Mouse (Mus musculus): ENCODE measurements around the gene Gadd45g. TPM values are rescaled to one million over a fixed set of nuclear protein-coding genes. Genes with fewer than 3 reads are reported as not detected.

Gene Gadd45g
- polyA plus RNA-seq, 1 experiment from 2014 or later: 132 TPM

- peaks cover 9% of the 10 kb centered on the region for H3K4me1 ChIP-seq (ENCODE audit: control insufficient read depth, insufficient read depth, low read length)
- DNase-seq (ENCODE audit: low spot score): peak; percentile 80
- H3K36me3 ChIP-seq (ENCODE audit: control insufficient read depth, insufficient read depth, low read length): no peaks in the 10 kb centered on the region
- no peaks in the 10 kb centered on the region for H3K27me3 ChIP-seq (replicated peaks; ENCODE audit: control insufficient read depth, insufficient read depth, low read length)
- no peak overlapping the region for H3K4me2 ChIP-seq (ENCODE audit: low read length)
- 59% methylated on average over 10 of the region's 10 CpGs for WGBS
- no peak overlapping the region for H3K4me3 ChIP-seq (ENCODE audit: low read depth, low read length)
- H3K27ac ChIP-seq (ENCODE audit: low read depth, low read length): peak overlapping the region; percentile 49; the same call in 1 of the 2 replicates
- H3K9ac ChIP-seq (ENCODE audit: low read length): no peak overlapping the region
- no peaks in the 10 kb centered on the region for H3K9me3 ChIP-seq (replicated peaks; ENCODE audit: control insufficient read depth, low read length)
- ATAC-seq: peak; percentile 37; the same call in 1 of the 2 replicates
Measured at GRCm38 (mm10) chr13:51813621-51814615, 32.6 kb upstream of the Gadd45g start.

- ATAC-seq (no peak), DNase-seq (ENCODE audit: low spot score) (no peak)
- H3K27ac ChIP-seq (ENCODE audit: low read depth, low read length): no peak overlapping the region
- H3K4me1 ChIP-seq (ENCODE audit: control insufficient read depth, insufficient read depth, low read length): peaks cover 9% of the 10 kb centered on the region
- no peaks in the 10 kb centered on the region for H3K27me3 ChIP-seq (replicated peaks; ENCODE audit: control insufficient read depth, insufficient read depth, low read length)
- H3K9me3 ChIP-seq (replicated peaks; ENCODE audit: control insufficient read depth, low read length): no peaks in the 10 kb centered on the region
- no peaks in the 10 kb centered on the region for H3K36me3 ChIP-seq (ENCODE audit: control insufficient read depth, insufficient read depth, low read length)
- no peak overlapping the region for H3K4me2 ChIP-seq (ENCODE audit: low read length)
- no peak overlapping the region for H3K9ac ChIP-seq (ENCODE audit: low read length)
- H3K4me3 ChIP-seq (ENCODE audit: low read depth, low read length): no peak overlapping the region
- WGBS: 98% methylated on average over 6 of the region's 6 CpGs
Measured at GRCm38 (mm10) chr13:51814646-51815045, 31.8 kb upstream of the Gadd45g start.

- ATAC-seq (peak; percentile 4; the same call in 1 of the 2 replicates), DNase-seq (ENCODE audit: low spot score) (no peak)
- Histone ChIP-seq H3K4me2 (ENCODE audit: low read length) (no peak overlapping the region), H3K27ac (ENCODE audit: low read depth, low read length) (peak overlapping the region; percentile 74), H3K4me3 (ENCODE audit: low read depth, low read length) (no peak overlapping the region), H3K4me1 (ENCODE audit: control insufficient read depth, insufficient read depth, low read length) (peaks cover 9% of the 10 kb centered on the region), H3K36me3 (ENCODE audit: control insufficient read depth, insufficient read depth, low read length) (no peaks in the 10 kb centered on the region), H3K9me3 (replicated peaks; ENCODE audit: control insufficient read depth, low read length) (no peaks in the 10 kb centered on the region), H3K9ac (ENCODE audit: low read length) (no peak overlapping the region), H3K27me3 (replicated peaks; ENCODE audit: control insufficient read depth, insufficient read depth, low read length) (no peaks in the 10 kb centered on the region)
- WGBS: 84% methylated on average over 9 of the region's 9 CpGs
Measured at GRCm38 (mm10) chr13:51815865-51816504, 30.5 kb upstream of the Gadd45g start.

GRCm38 (mm10) chr13:51816559-51817041 lies 29.9 kb upstream of the Gadd45g start:
- no peak overlapping the region for H3K4me3 ChIP-seq (ENCODE audit: low read depth, low read length)
- no peaks in the 10 kb centered on the region for H3K9me3 ChIP-seq (replicated peaks; ENCODE audit: control insufficient read depth, low read length)
- peak overlapping the region; percentile 74 for H3K27ac ChIP-seq (ENCODE audit: low read depth, low read length)
- peaks cover 9% of the 10 kb centered on the region for H3K4me1 ChIP-seq (ENCODE audit: control insufficient read depth, insufficient read depth, low read length)
- no peak overlapping the region for H3K4me2 ChIP-seq (ENCODE audit: low read length)
- H3K27me3 ChIP-seq (replicated peaks; ENCODE audit: control insufficient read depth, insufficient read depth, low read length): no peaks in the 10 kb centered on the region
- WGBS: 57% methylated on average over 5 of the region's 5 CpGs
- H3K36me3 ChIP-seq (ENCODE audit: control insufficient read depth, insufficient read depth, low read length): no peaks in the 10 kb centered on the region
- no peak overlapping the region for H3K9ac ChIP-seq (ENCODE audit: low read length)
- ATAC-seq: peak; percentile 84
- DNase-seq (ENCODE audit: low spot score): peak; percentile 87

- Histone ChIP-seq H3K27me3 (replicated peaks; ENCODE audit: control insufficient read depth, insufficient read depth, low read length) (no peaks in the 10 kb centered on the region), H3K27ac (ENCODE audit: low read depth, low read length) (no peak overlapping the region), H3K4me3 (ENCODE audit: low read depth, low read length) (no peak overlapping the region), H3K36me3 (ENCODE audit: control insufficient read depth, insufficient read depth, low read length) (no peaks in the 10 kb centered on the region), H3K9ac (ENCODE audit: low read length) (no peak overlapping the region), H3K4me1 (ENCODE audit: control insufficient read depth, insufficient read depth, low read length) (peaks cover 8% of the 10 kb centered on the region), H3K4me2 (ENCODE audit: low read length) (no peak overlapping the region), H3K9me3 (replicated peaks; ENCODE audit: control insufficient read depth, low read length) (no peaks in the 10 kb centered on the region)
- no peak for ATAC-seq
- DNase-seq (ENCODE audit: low spot score): no peak
- 88% methylated on average over 6 of the region's 6 CpGs for WGBS
Measured at GRCm38 (mm10) chr13:51818170-51818943, 28.1 kb upstream of the Gadd45g start.

- Histone ChIP-seq H3K4me2 (ENCODE audit: low read length) (no peak overlapping the region), H3K9ac (ENCODE audit: low read length) (no peak overlapping the region), H3K4me1 (ENCODE audit: control insufficient read depth, insufficient read depth, low read length) (peaks cover 2% of the 10 kb centered on the region; the same call in 1 of the 2 replicates), H3K27ac (ENCODE audit: low read depth, low read length) (no peak overlapping the region), H3K4me3 (ENCODE audit: low read depth, low read length) (no peak overlapping the region), H3K36me3 (ENCODE audit: control insufficient read depth, insufficient read depth, low read length) (no peaks in the 10 kb centered on the region), H3K9me3 (replicated peaks; ENCODE audit: control insufficient read depth, low read length) (no peaks in the 10 kb centered on the region), H3K27me3 (replicated peaks; ENCODE audit: control insufficient read depth, insufficient read depth, low read length) (no peaks in the 10 kb centered on the region)
- DNase-seq (ENCODE audit: low spot score): no peak
- 77% methylated on average over 3 of the region's 3 CpGs for WGBS
- ATAC-seq: no peak
Measured at GRCm38 (mm10) chr13:51818944-51819326, 27.5 kb upstream of the Gadd45g start.

- Histone ChIP-seq H3K4me3 (ENCODE audit: low read depth, low read length) (no peak overlapping the region), H3K9ac (ENCODE audit: low read length) (no peak overlapping the region), H3K4me2 (ENCODE audit: low read length) (no peak overlapping the region), H3K27ac (ENCODE audit: low read depth, low read length) (no peak overlapping the region), H3K27me3 (replicated peaks; ENCODE audit: control insufficient read depth, insufficient read depth, low read length) (no peaks in the 10 kb centered on the region), H3K9me3 (replicated peaks; ENCODE audit: control insufficient read depth, low read length) (no peaks in the 10 kb centered on the region), H3K36me3 (ENCODE audit: control insufficient read depth, insufficient read depth, low read length) (no peaks in the 10 kb centered on the region), H3K4me1 (ENCODE audit: control insufficient read depth, insufficient read depth, low read length) (no peaks in the 10 kb centered on the region; the same call in 1 of the 2 replicates)
- no peak for DNase-seq (ENCODE audit: low spot score)
- 77% methylated on average over 6 of the region's 6 CpGs for WGBS
- ATAC-seq: no peak
Measured at GRCm38 (mm10) chr13:51819351-51819750, 27.1 kb upstream of the Gadd45g start.

GRCm38 (mm10) chr13:51821988-51822387 lies 24.5 kb upstream of the Gadd45g start:
- 68% methylated on average over 3 of the region's 3 CpGs for WGBS
- Histone ChIP-seq H3K4me1 (ENCODE audit: control insufficient read depth, insufficient read depth, low read length) (no peaks in the 10 kb centered on the region), H3K27ac (ENCODE audit: low read depth, low read length) (no peak overlapping the region), H3K4me2 (ENCODE audit: low read length) (no peak overlapping the region), H3K4me3 (ENCODE audit: low read depth, low read length) (no peak overlapping the region), H3K9ac (ENCODE audit: low read length) (no peak overlapping the region), H3K9me3 (replicated peaks; ENCODE audit: control insufficient read depth, low read length) (no peaks in the 10 kb centered on the region), H3K36me3 (ENCODE audit: control insufficient read depth, insufficient read depth, low read length) (no peaks in the 10 kb centered on the region), H3K27me3 (replicated peaks; ENCODE audit: control insufficient read depth, insufficient read depth, low read length) (no peaks in the 10 kb centered on the region)
- DNase-seq (ENCODE audit: low spot score): no peak
- ATAC-seq: no peak
